Mouse (Mus musculus): ENCODE data around the gene Nfkbil1. TPM values are rescaled to one million over a fixed set of nuclear protein-coding genes. Genes with fewer than 3 reads are reported as not detected.

Gene Nfkbil1
- polyA plus RNA-seq, 1 experiment from 2014 or later = 3.1 TPM

GRCm38 (mm10) chr17:35253293-35254093 lies 17.9 kb upstream of the Nfkbil1 start:
- no peak for ATAC-seq (ENCODE audit: insufficient number of reproducible peaks, insufficient read depth, low FRiP score, low read depth)
- no peaks in the 10 kb centered on the region; a peak in 1 of 4 replicates for H3K4me1 ChIP-seq (ENCODE audit: control insufficient read depth in 2 of 2, insufficient read depth in 2 of 2, low read length in 2 of 2)
- no peak overlapping the region for H3K4me2 ChIP-seq (ENCODE audit: low read length)
- H3K27me3 ChIP-seq (ENCODE audit: control insufficient read depth, insufficient read depth, low read length) = no peaks in the 10 kb centered on the region
- H3K27ac ChIP-seq (replicated peaks in 1 of 2; ENCODE audit: control insufficient read depth in 1 of 2, insufficient read depth in 1 of 2, low read depth in 2 of 2, low read length in 2 of 2) = no peak overlapping the region
- no peak overlapping the region for H3K9ac ChIP-seq (ENCODE audit: low read length)
- H3K4me3 ChIP-seq (ENCODE audit: control insufficient read depth in 1 of 2, insufficient read depth in 1 of 2, low read depth in 1 of 2, low read length in 2 of 2) = no peak overlapping the region
- H3K36me3 ChIP-seq (ENCODE audit: control insufficient read depth, insufficient read depth, low read length) = peaks cover 59% of the 10 kb centered on the region
- 87% methylated on average over 32 of the region's 32 CpGs for WGBS
- H3K9me3 ChIP-seq (ENCODE audit: control insufficient read depth, low read length) = no peaks in the 10 kb centered on the region

- WGBS = 79% methylated on average over 17 of the region's 18 CpGs
- no peaks in the 10 kb centered on the region; a peak in 1 of 4 replicates for H3K4me1 ChIP-seq (ENCODE audit: control insufficient read depth in 2 of 2, insufficient read depth in 2 of 2, low read length in 2 of 2)
- no peak overlapping the region for H3K4me2 ChIP-seq (ENCODE audit: low read length)
Measured at GRCm38 (mm10) chr17:35252619-35253292, 17.2 kb upstream of the Nfkbil1 start.

GRCm38 (mm10) chr17:35251981-35252380 lies 16.4 kb upstream of the Nfkbil1 start:
- Histone ChIP-seq H3K36me3 (ENCODE audit: control insufficient read depth, insufficient read depth, low read length) (peaks cover 74% of the 10 kb centered on the region), H3K4me2 (ENCODE audit: low read length) (no peak overlapping the region), H3K9ac (ENCODE audit: low read length) (no peak overlapping the region), H3K9me3 (ENCODE audit: control insufficient read depth, low read length) (no peaks in the 10 kb centered on the region), H3K27ac (replicated peaks in 1 of 2; ENCODE audit: control insufficient read depth in 1 of 2, insufficient read depth in 1 of 2, low read depth in 2 of 2, low read length in 2 of 2) (no peak overlapping the region), H3K27me3 (ENCODE audit: control insufficient read depth, insufficient read depth, low read length) (no peaks in the 10 kb centered on the region), H3K4me3 (ENCODE audit: control insufficient read depth in 1 of 2, insufficient read depth in 1 of 2, low read depth in 1 of 2, low read length in 2 of 2) (no peak overlapping the region), H3K4me1 (ENCODE audit: control insufficient read depth in 2 of 2, insufficient read depth in 2 of 2, low read length in 2 of 2) (no peaks in the 10 kb centered on the region)
- 76% methylated on average over 5 of the region's 5 CpGs for WGBS
- ATAC-seq (ENCODE audit: insufficient number of reproducible peaks, insufficient read depth, low FRiP score, low read depth) = no peak

More at GRCm38 (mm10) chr17:35252619-35253292, 17.2 kb upstream of the Nfkbil1 start:
- Histone ChIP-seq H3K9me3 (ENCODE audit: control insufficient read depth, low read length) (no peaks in the 10 kb centered on the region), H3K4me3 (ENCODE audit: control insufficient read depth in 1 of 2, insufficient read depth in 1 of 2, low read depth in 1 of 2, low read length in 2 of 2) (no peak overlapping the region), H3K27ac (replicated peaks in 1 of 2; ENCODE audit: control insufficient read depth in 1 of 2, insufficient read depth in 1 of 2, low read depth in 2 of 2, low read length in 2 of 2) (no peak overlapping the region), H3K9ac (ENCODE audit: low read length) (no peak overlapping the region), H3K36me3 (ENCODE audit: control insufficient read depth, insufficient read depth, low read length) (peaks cover 66% of the 10 kb centered on the region), H3K27me3 (ENCODE audit: control insufficient read depth, insufficient read depth, low read length) (no peaks in the 10 kb centered on the region)
- ATAC-seq (ENCODE audit: insufficient number of reproducible peaks, insufficient read depth, low FRiP score, low read depth) = no peak

- ATAC-seq (ENCODE audit: insufficient number of reproducible peaks, insufficient read depth, low FRiP score, low read depth) = no peak
- WGBS = 79% methylated on average over 15 of the region's 15 CpGs
Measured at GRCm38 (mm10) chr17:35251162-35251719, 15.6 kb upstream of the Nfkbil1 start.

GRCm38 (mm10) chr17:35250348-35251120 lies 14.9 kb upstream of the Nfkbil1 start:
- ATAC-seq (ENCODE audit: insufficient number of reproducible peaks, insufficient read depth, low FRiP score, low read depth) = no peak
- Histone ChIP-seq H3K4me3 (ENCODE audit: control insufficient read depth in 1 of 2, insufficient read depth in 1 of 2, low read depth in 1 of 2, low read length in 2 of 2) (no peak overlapping the region), H3K4me2 (ENCODE audit: low read length) (no peak overlapping the region), H3K9me3 (ENCODE audit: control insufficient read depth, low read length) (no peaks in the 10 kb centered on the region), H3K36me3 (ENCODE audit: control insufficient read depth, insufficient read depth, low read length) (peaks cover 88% of the 10 kb centered on the region), H3K27me3 (ENCODE audit: control insufficient read depth, insufficient read depth, low read length) (no peaks in the 10 kb centered on the region), H3K4me1 (ENCODE audit: control insufficient read depth in 2 of 2, insufficient read depth in 2 of 2, low read length in 2 of 2) (peaks cover 0 to 11% of the 10 kb centered on the region in 2 experiments; a peak in 2 of 4 replicates), H3K27ac (replicated peaks in 1 of 2; ENCODE audit: control insufficient read depth in 1 of 2, insufficient read depth in 1 of 2, low read depth in 2 of 2, low read length in 2 of 2) (no peak overlapping the region), H3K9ac (ENCODE audit: low read length) (no peak overlapping the region)
- 80% methylated on average over 3 of the region's 3 CpGs for WGBS

More at GRCm38 (mm10) chr17:35251162-35251719, 15.6 kb upstream of the Nfkbil1 start:
- H3K4me1 ChIP-seq (ENCODE audit: control insufficient read depth in 2 of 2, insufficient read depth in 2 of 2, low read length in 2 of 2) = peaks cover 0 to 6% of the 10 kb centered on the region in 2 experiments; a peak in 1 of 4 replicates
- H3K9me3 ChIP-seq (ENCODE audit: control insufficient read depth, low read length) = no peaks in the 10 kb centered on the region
- no peak overlapping the region for H3K4me2 ChIP-seq (ENCODE audit: low read length)
- H3K36me3 ChIP-seq (ENCODE audit: control insufficient read depth, insufficient read depth, low read length) = peaks cover 81% of the 10 kb centered on the region
- no peak overlapping the region for H3K4me3 ChIP-seq (ENCODE audit: control insufficient read depth in 1 of 2, insufficient read depth in 1 of 2, low read depth in 1 of 2, low read length in 2 of 2)
- H3K9ac ChIP-seq (ENCODE audit: low read length) = no peak overlapping the region
- no peaks in the 10 kb centered on the region for H3K27me3 ChIP-seq (ENCODE audit: control insufficient read depth, insufficient read depth, low read length)
- H3K27ac ChIP-seq (replicated peaks in 1 of 2; ENCODE audit: control insufficient read depth in 1 of 2, insufficient read depth in 1 of 2, low read depth in 2 of 2, low read length in 2 of 2) = no peak overlapping the region

GRCm38 (mm10) chr17:35249451-35250197 lies 14.0 kb upstream of the Nfkbil1 start:
- Histone ChIP-seq H3K27ac (replicated peaks in 1 of 2; ENCODE audit: control insufficient read depth in 1 of 2, insufficient read depth in 1 of 2, low read depth in 2 of 2, low read length in 2 of 2) (no peak overlapping the region), H3K9ac (ENCODE audit: low read length) (no peak overlapping the region), H3K4me3 (ENCODE audit: control insufficient read depth in 1 of 2, insufficient read depth in 1 of 2, low read depth in 1 of 2, low read length in 2 of 2) (no peak overlapping the region), H3K4me2 (ENCODE audit: low read length) (no peak overlapping the region), H3K27me3 (ENCODE audit: control insufficient read depth, insufficient read depth, low read length) (no peaks in the 10 kb centered on the region), H3K4me1 (ENCODE audit: control insufficient read depth in 2 of 2, insufficient read depth in 2 of 2, low read length in 2 of 2) (peaks cover 2 to 20% of the 10 kb centered on the region in 2 experiments; a peak in 2 of 4 replicates), H3K9me3 (ENCODE audit: control insufficient read depth, low read length) (no peaks in the 10 kb centered on the region), H3K36me3 (ENCODE audit: control insufficient read depth, insufficient read depth, low read length) (peaks cover 97% of the 10 kb centered on the region)
- no peak for ATAC-seq (ENCODE audit: insufficient number of reproducible peaks, insufficient read depth, low FRiP score, low read depth)
- 91% methylated on average over 19 of the region's 19 CpGs for WGBS

Measured in heart, embryonic 14.5 days (tissue).